Mouse (Mus musculus) midbrain, embryonic 12.5 days (tissue): ENCODE measurements at regions not wholly inside any gene's neighbourhood (a gene's known extent, or its start where the extent isn't known, plus 50 kb on each side); places are given as distances from the start of the nearest gene placed in this dataset.
"Not testable (repeated sequence)": the region's sequence is repeated elsewhere in the genome, so short reads cannot be mapped to it uniquely, and the experiment has no call there.

Experiments used
- ATAC-seq: fragments of 200-750 bp; cut with Nextera tagmentation; 2 replicates; pipeline ENCODE4 v1.8.0; 2017; ENCODE audit warnings: low read depth, moderate TSS enrichment, moderate library complexity; ENCODE audit not compliant: low FRiP score
- H3K27ac ChIP-seq: fragments of 300-500 bp; sonication (generic); replicated peaks from 2 replicates; pipeline ENCODE4 v1.5.1; 2016; ENCODE audit warnings: mild to moderate bottlenecking
- H3K27me3 ChIP-seq: fragments of 300-500 bp; sonication (generic); 2 replicates; pipeline ENCODE4 v1.6.1; 2016; ENCODE audit warnings: mild to moderate bottlenecking
- H3K36me3 ChIP-seq: fragments of 300-500 bp; sonication (generic); 2 replicates; pipeline ENCODE4 v1.6.1; 2016
- H3K4me1 ChIP-seq: fragments of 300-500 bp; sonication (generic); 2 replicates; pipeline ENCODE4 v1.6.1; 2016
- H3K4me2 ChIP-seq: fragments of 300-500 bp; sonication (generic); replicated peaks from 2 replicates; pipeline ENCODE4 v1.6.1; 2016; ENCODE audit warnings: mild to moderate bottlenecking, moderate library complexity
- H3K4me3 ChIP-seq: fragments of 300-500 bp; sonication (generic); 2 replicates; pipeline ENCODE4 v1.5.1; 2016; ENCODE audit warnings: mild to moderate bottlenecking
- H3K9ac ChIP-seq: fragments of 300-500 bp; sonication (generic); replicated peaks from 2 replicates; pipeline ENCODE4 v1.6.1; 2016; ENCODE audit warnings: mild to moderate bottlenecking, moderate library complexity
- H3K9me3 ChIP-seq: fragments of 300-500 bp; sonication (generic); 2 replicates; pipeline ENCODE4 v1.6.1; 2016; ENCODE audit warnings: mild to moderate bottlenecking
- WGBS: fragments of 180-500 bp; shearing (Covaris S2); methylation state at CpG from one replicate; pipeline ENCODE4 v1.1.7; 2016; 5-methylcytosine and 5-hydroxymethylcytosine counted together

DNA sequence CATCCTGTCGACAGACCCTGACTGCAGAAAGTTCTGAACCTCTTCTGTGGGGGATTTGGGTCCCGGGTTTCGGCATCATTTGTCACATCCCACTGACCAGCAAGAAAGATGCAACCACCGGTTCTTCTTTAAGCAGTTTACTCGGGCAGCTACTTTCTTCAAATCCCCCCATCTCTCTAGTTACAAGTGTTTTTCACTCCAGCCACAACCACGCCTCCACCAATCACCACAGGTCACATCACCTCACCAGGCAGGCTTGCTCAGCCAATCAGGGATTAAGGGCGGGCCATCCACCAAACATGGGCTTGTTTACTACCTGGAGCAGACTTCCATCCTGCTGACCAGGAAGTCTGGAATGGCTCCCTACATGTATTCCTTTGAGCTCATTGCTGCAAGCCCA, 119.6 kb downstream of the Tnfsf18 start:
- not testable (repeated sequence) for H3K36me3 ChIP-seq, H3K4me2 ChIP-seq, H3K4me3 ChIP-seq, H3K9me3 ChIP-seq, H3K27ac ChIP-seq, ATAC-seq, H3K27me3 ChIP-seq, H3K4me1 ChIP-seq, H3K9ac ChIP-seq
- 93% methylated on average over 7 of the region's 7 CpGs for WGBS

DNA sequence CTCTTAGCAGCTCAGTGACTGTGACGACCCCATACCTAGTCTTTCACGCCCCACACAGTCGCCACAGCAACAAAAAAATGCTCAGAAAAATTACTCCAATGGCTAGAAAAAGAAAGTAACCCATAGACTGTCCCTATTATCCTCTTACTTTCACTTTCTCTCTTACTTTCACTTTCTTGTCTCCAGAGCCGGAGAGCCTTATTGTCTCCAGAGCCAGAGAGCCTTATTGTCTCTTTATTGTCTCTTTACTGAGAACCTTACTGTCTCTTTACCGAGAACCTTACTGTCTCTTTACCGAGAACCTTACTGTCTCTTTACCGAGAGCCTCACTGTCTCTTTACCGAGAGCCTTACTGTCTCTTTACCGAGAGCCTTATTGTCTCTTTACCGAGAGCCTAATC, 119.2 kb downstream of the Tnfsf18 start:
- not testable (repeated sequence) for ATAC-seq, H3K4me1 ChIP-seq, H3K4me3 ChIP-seq, H3K4me2 ChIP-seq, H3K9ac ChIP-seq, H3K27ac ChIP-seq, H3K9me3 ChIP-seq, H3K27me3 ChIP-seq, H3K36me3 ChIP-seq
- WGBS, result 90% methylated on average over 10 of the region's 10 CpGs

DNA sequence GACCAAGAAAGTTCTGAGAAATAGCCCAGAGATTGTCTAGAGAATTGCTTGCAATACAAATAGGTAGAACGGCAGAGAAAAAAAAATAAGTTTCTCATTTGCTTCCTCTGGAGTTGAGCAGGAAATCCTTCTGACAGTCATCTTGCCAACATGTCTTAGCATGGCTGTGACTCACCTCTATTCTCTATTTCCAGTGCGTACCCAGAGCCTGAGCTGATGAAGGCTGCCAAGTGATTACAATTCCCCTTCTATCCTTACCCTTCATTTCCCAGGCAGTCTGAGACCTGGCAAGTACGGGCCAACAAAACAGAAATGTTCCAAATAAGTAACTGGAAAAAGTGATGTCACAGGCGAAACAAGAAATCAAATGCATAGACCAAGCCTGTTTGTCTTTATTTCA, 113.0 kb downstream of the Tnfsf18 start:
- no peak overlapping the region for H3K4me3 ChIP-seq
- no peaks in the 10 kb centered on the region for H3K27me3 ChIP-seq
- H3K4me2 ChIP-seq, result no peak overlapping the region
- H3K9me3 ChIP-seq, result 0 out of 2 replicates have a peak, but pooled peaks cover 2% of the 10 kb centered on the region
- H3K36me3 ChIP-seq, result no peaks in the 10 kb centered on the region
- no peak overlapping the region for H3K9ac ChIP-seq
- 93% methylated on average over 4 of the region's 4 CpGs for WGBS
- no peak for ATAC-seq
- no peaks in the 10 kb centered on the region for H3K4me1 ChIP-seq
- no peak overlapping the region for H3K27ac ChIP-seq

DNA sequence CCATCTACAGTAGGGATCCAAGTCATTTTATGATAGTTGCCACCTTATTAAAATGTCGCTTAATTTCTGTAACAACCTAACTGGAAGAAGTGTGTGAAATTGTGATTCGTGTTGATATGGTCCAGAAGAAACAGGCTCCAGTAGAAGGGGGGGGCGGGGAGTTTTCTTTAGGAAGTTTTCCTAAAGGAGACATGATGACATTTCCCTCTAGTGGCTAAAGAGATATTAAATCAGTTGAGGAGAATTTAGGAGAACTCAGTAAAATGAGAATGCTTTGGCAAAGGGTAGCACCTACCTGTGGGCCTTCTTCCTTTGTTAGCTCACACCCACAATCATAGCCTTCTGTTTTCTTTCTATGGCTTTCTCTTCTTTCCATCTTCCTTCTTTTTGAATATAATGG, 107.7 kb downstream of the Tnfsf18 start:
- no peak for ATAC-seq
- H3K9me3 ChIP-seq, result 0 out of 2 replicates have a peak, but pooled peaks cover 3% of the 10 kb centered on the region
- no peaks in the 10 kb centered on the region for H3K27me3 ChIP-seq
- WGBS, result 89% methylated on average over 3 of the region's 3 CpGs
- no peak overlapping the region for H3K27ac ChIP-seq
- H3K4me1 ChIP-seq, result no peaks in the 10 kb centered on the region
- no peaks in the 10 kb centered on the region for H3K36me3 ChIP-seq
- no peak overlapping the region for H3K4me3 ChIP-seq
- H3K4me2 ChIP-seq, result no peak overlapping the region
- H3K9ac ChIP-seq, result no peak overlapping the region

DNA sequence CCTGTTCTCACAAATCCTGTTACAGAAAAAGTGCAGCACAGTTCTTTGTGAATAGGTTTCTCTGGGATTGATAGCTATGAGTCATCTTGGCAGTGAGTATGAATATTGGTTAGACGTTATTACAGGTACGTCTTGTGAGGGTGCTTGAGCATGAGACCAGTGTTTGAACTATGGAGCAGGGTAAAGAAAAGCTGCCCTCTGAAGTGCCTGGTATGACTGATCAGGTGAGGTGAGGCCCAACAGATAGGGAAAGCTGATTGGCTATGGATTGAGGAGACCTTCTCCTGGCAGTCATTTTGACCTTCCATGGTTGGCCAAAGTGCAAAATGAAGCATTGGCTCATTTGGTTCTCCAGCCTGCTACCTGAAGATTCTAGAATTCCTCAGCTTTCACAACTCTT, 106.7 kb downstream of the Tnfsf18 start:
- H3K4me1 ChIP-seq, result no peaks in the 10 kb centered on the region
- H3K27ac ChIP-seq, result no peak overlapping the region
- no peak overlapping the region for H3K9ac ChIP-seq
- H3K4me3 ChIP-seq, result no peak overlapping the region
- H3K4me2 ChIP-seq, result no peak overlapping the region
- no peaks in the 10 kb centered on the region for H3K27me3 ChIP-seq
- H3K36me3 ChIP-seq, result no peaks in the 10 kb centered on the region
- 0 out of 2 replicates have a peak, but pooled peaks cover 3% of the 10 kb centered on the region for H3K9me3 ChIP-seq
- no peak for ATAC-seq
- WGBS, result 93% methylated on average over 2 of the region's 2 CpGs

DNA sequence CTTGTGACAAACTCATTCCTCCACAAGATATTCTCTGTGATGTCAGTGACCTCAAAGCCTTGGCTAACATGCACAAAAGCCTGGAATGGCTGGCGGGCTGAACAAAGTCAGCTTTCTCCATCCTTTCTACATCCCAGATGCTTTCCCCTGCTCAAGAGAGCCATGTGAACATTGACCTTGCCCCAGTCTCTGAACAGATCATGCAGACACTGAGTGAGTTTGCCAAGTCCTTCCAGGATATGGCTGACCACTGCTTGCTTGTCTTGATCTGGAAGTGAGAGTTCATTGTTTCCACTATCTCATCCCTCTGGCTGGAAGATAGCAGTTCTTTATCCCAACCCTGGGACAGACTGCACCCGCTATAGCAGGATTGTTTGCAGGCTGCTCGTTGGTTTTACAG, 103.7 kb downstream of the Tnfsf18 start:
- no peaks in the 10 kb centered on the region for H3K27me3 ChIP-seq
- no peak overlapping the region for H3K9ac ChIP-seq
- 87% methylated on average over 3 of the region's 3 CpGs for WGBS
- H3K4me3 ChIP-seq, result no peak overlapping the region
- H3K4me1 ChIP-seq, result no peaks in the 10 kb centered on the region
- H3K27ac ChIP-seq, result no peak overlapping the region
- ATAC-seq, result no peak
- 0 out of 2 replicates have a peak, but pooled peaks cover 3% of the 10 kb centered on the region for H3K9me3 ChIP-seq
- no peak overlapping the region for H3K4me2 ChIP-seq
- H3K36me3 ChIP-seq, result no peaks in the 10 kb centered on the region

DNA sequence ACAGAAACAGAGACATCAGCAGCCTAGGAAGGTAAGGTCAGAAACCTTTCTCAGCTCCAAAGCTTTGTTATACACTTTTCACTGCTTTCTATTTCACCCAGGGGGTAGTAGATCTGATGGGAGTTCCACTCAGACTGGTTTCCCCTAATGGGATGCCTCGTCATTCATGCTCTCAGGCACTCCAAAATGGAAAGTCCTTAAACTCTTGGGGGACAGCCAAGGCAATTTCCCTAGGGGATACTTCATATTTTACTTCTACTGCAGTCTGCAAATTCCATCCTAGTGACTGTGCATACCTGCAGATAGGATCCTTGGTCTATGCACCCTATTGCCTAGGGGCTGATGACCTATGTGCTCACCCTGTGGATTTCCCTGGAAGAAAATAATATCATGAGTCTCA, 82.1 kb downstream of the Tnfsf18 start:
- no peak overlapping the region for H3K9ac ChIP-seq
- WGBS, result 64% methylated on average over 1 of the region's 1 CpGs
- no peak overlapping the region for H3K4me2 ChIP-seq

DNA sequence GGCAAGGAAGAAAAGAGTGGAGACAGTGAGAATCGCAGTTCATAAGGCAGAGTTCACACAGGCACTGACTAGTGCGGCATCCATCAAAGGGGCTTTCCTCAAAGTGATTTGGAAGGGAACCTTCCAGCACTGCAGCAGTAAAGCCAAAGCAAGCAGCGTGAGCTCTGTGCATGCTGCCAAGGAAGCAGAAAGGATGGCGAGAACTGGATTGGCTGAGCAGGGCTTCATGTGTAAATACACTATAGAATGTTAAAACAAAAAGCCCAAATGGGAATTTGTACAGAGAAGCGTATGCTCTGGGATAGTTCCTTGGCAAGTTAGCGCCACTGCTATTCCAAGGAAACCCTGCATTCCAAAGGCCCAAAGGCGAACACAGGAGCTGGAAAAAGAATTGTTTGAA, 81.5 kb downstream of the Tnfsf18 start:
- no peak for ATAC-seq
- no peaks in the 10 kb centered on the region for H3K4me1 ChIP-seq
- 66% methylated on average over 7 of the region's 7 CpGs for WGBS
- H3K9me3 ChIP-seq, result no peaks in the 10 kb centered on the region
- no peak overlapping the region for H3K27ac ChIP-seq
- H3K4me2 ChIP-seq, result no peak overlapping the region
- no peak overlapping the region for H3K4me3 ChIP-seq
- no peaks in the 10 kb centered on the region for H3K36me3 ChIP-seq
- no peaks in the 10 kb centered on the region for H3K27me3 ChIP-seq
- no peak overlapping the region for H3K9ac ChIP-seq

More for the DNA sequence above, 82.1 kb downstream of the Tnfsf18 start:
- Histone ChIP-seq H3K4me3 (no peak overlapping the region), H3K9me3 (no peaks in the 10 kb centered on the region), H3K27me3 (no peaks in the 10 kb centered on the region), H3K36me3 (no peaks in the 10 kb centered on the region), H3K27ac (no peak overlapping the region), H3K4me1 (no peaks in the 10 kb centered on the region)
- no peak for ATAC-seq

DNA sequence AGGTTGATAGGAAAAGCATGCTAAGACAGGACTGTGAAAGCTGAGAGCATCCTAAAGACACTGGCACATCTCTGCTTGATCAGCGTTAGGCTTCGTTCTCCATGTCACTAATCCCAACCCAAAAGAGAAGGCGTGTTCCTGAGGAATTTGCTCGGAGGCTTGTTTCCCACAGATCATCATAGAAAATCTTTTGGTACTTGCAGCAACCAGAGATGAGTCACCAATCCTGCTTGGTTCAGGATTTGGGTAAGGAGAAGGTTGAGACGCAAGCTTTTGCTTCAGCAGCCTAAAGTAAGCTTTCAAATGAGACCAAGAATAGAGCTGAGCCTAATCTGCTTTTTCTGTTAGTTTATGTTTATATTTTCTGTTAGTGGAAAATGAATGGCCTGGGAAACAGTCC, 80.7 kb downstream of the Tnfsf18 start:
- WGBS, result 86% methylated on average over 5 of the region's 5 CpGs
- H3K4me1 ChIP-seq, result no peaks in the 10 kb centered on the region
- H3K4me3 ChIP-seq, result no peak overlapping the region
- no peak overlapping the region for H3K9ac ChIP-seq
- ATAC-seq, result no peak
- no peaks in the 10 kb centered on the region for H3K27me3 ChIP-seq
- H3K36me3 ChIP-seq, result no peaks in the 10 kb centered on the region
- no peak overlapping the region for H3K27ac ChIP-seq
- no peaks in the 10 kb centered on the region for H3K9me3 ChIP-seq
- H3K4me2 ChIP-seq, result no peak overlapping the region

DNA sequence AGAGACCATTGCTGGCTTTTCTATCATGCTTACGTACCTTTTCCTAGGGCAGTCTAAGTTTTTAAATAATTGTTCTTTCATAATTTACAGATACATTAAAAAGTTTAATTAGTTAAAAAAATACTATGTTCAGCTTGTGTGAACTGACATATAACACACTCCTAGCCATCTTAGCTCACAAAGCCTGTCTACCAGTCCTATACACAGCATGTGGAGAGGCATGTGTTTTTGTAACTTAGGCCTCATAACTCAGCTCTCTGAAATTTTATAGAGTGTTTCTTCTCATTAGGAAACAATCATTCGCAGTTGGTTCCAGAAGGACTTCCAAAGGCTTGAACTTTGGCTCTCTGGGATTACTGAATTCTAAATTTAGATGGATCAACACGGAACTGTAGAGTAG, 76.3 kb downstream of the Tnfsf18 start:
- 85% methylated on average over 3 of the region's 3 CpGs for WGBS
- Histone ChIP-seq H3K9ac (no peak overlapping the region), H3K27me3 (no peaks in the 10 kb centered on the region), H3K4me2 (no peak overlapping the region), H3K36me3 (no peaks in the 10 kb centered on the region), H3K4me1 (no peaks in the 10 kb centered on the region), H3K27ac (no peak overlapping the region), H3K4me3 (no peak overlapping the region), H3K9me3 (no peaks in the 10 kb centered on the region)
- no peak for ATAC-seq

DNA sequence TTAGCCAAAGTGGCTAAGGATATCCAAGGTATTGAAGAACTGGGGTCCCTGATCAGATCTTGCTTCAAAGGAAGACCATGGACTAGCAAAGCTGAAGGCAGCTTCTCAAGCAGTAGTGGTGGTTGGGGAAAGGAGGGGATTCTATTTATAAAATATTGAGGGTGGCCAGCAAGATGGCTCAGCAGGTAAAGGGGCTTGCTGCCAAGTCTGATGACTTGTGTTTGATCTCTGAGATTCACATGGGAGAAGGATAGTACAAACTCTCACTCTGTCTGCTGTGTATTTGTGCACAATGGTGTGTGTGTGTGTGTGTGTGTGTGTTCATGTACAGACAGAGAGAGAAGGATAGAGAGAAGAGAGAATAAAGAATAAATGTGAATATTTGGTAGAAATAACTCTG, 73.4 kb downstream of the Tnfsf18 start:
- Histone ChIP-seq H3K27ac (no peak overlapping the region), H3K4me1 (no peaks in the 10 kb centered on the region), H3K9me3 (no peaks in the 10 kb centered on the region), H3K9ac (no peak overlapping the region), H3K4me3 (no peak overlapping the region), H3K4me2 (no peak overlapping the region), H3K27me3 (no peaks in the 10 kb centered on the region), H3K36me3 (no peaks in the 10 kb centered on the region)
- ATAC-seq, result no peak

DNA sequence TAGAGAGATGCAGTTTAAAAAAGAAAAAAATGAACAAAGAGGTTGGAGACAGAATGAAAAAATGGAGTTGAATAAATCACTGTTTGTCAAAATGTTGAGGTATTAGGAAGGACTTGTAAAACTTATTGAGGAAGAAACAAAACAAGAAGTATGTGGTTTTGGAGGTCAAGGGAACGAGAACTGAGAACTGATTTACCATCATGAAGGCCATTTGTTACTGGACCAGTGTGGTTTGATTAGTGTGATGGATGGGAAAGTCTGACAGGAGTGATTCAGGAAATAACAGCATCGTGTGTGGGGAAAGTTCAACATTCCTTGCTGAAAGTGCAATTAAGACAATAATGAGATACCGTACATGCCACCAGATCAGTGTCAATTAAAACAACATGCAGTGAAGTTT, 65.9 kb downstream of the Tnfsf18 start:
- no peak overlapping the region for H3K4me3 ChIP-seq
- no peak overlapping the region for H3K4me2 ChIP-seq
- ATAC-seq, result no peak
- H3K9ac ChIP-seq, result no peak overlapping the region
- H3K9me3 ChIP-seq, result no peaks in the 10 kb centered on the region
- no peaks in the 10 kb centered on the region for H3K4me1 ChIP-seq
- no peaks in the 10 kb centered on the region for H3K36me3 ChIP-seq
- no peak overlapping the region for H3K27ac ChIP-seq
- no peaks in the 10 kb centered on the region for H3K27me3 ChIP-seq
- WGBS, result 85% methylated on average over 3 of the region's 3 CpGs
